Mouse (Mus musculus): ENCODE measurements around the gene Tbc1d22a. TPM values are rescaled to one million over a fixed set of nuclear protein-coding genes. Genes with fewer than 3 reads are reported as not detected.
"Not testable (repeated sequence)": the region's sequence is repeated elsewhere in the genome, so short reads cannot be mapped to it uniquely, and the experiment has no call there.

Tbc1d22a gene
- polyA plus RNA-seq, 1 experiment = 12.8 TPM

- H3K4me3 ChIP-seq (ENCODE audit: insufficient read depth, low read length) = no peak overlapping the region
- TF ChIP-seq POLR2A (IDR thresholded peaks at IDR 0.05; ENCODE audit: low read depth, low read length) (no peak), CTCF (IDR thresholded peaks at IDR 0.05; ENCODE audit: borderline replicate concordance, insufficient read depth, low read length) (no peak)
- peaks cover 14% of the 10 kb centered on the region for H3K4me1 ChIP-seq (ENCODE audit: control insufficient read depth, insufficient read depth, low read length)
- no peak overlapping the region for H3K27ac ChIP-seq (ENCODE audit: insufficient read depth, low read length)
Observed at GRCm38 (mm10) chr15:86171316-86171715, 42.9 kb upstream of the Tbc1d22a start.

DNA sequence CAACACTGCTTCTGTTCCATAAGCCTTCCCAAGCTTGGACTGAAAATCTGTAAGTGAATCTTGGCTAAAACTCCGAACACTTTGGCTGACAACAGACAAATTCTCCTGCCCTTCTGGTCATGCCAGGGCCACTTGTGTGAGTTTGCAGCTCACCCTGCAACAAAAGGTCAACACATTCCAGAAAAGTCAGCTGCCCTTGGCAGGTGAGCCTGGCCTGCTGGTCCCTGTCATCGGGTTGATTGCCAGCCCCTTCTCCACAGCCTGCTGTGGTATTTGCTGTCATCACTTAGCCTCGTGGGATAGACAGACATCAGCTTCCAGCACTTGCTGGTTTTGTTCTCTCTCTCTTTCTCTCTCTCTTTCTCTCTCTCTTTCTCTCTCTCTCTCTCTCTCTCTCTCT, 42.1 kb upstream of the Tbc1d22a start:
- no peak overlapping the region for H3K4me3 ChIP-seq (ENCODE audit: insufficient read depth, low read length)
- TF ChIP-seq CTCF (IDR thresholded peaks at IDR 0.05; ENCODE audit: borderline replicate concordance, insufficient read depth, low read length) (no peak), POLR2A (IDR thresholded peaks at IDR 0.05; ENCODE audit: low read depth, low read length) (no peak)
- no peak overlapping the region for H3K27ac ChIP-seq (ENCODE audit: insufficient read depth, low read length)
- H3K4me1 ChIP-seq (ENCODE audit: control insufficient read depth, insufficient read depth, low read length) = peaks cover 14% of the 10 kb centered on the region

GRCm38 (mm10) chr15:86172526-86172925, 41.7 kb upstream of the Tbc1d22a start:
- H3K27ac ChIP-seq (ENCODE audit: insufficient read depth, low read length) = no peak overlapping the region
- no peak for TF ChIP-seq CTCF (IDR thresholded peaks at IDR 0.05; ENCODE audit: borderline replicate concordance, insufficient read depth, low read length)

GRCm38 (mm10) chr15:86173136-86173985, 40.9 kb upstream of the Tbc1d22a start:
- Histone ChIP-seq H3K4me3 (ENCODE audit: insufficient read depth, low read length) (no peak overlapping the region), H3K27ac (ENCODE audit: insufficient read depth, low read length) (no peak overlapping the region), H3K4me1 (ENCODE audit: control insufficient read depth, insufficient read depth, low read length) (peaks cover 14% of the 10 kb centered on the region)
- TF ChIP-seq CTCF (IDR thresholded peaks at IDR 0.05; ENCODE audit: borderline replicate concordance, insufficient read depth, low read length) (no peak), POLR2A (IDR thresholded peaks at IDR 0.05; ENCODE audit: low read depth, low read length) (no peak)

More at GRCm38 (mm10) chr15:86172526-86172925, 41.7 kb upstream of the Tbc1d22a start:
- H3K4me1 ChIP-seq (ENCODE audit: control insufficient read depth, insufficient read depth, low read length) = peaks cover 14% of the 10 kb centered on the region
- no peak overlapping the region for H3K4me3 ChIP-seq (ENCODE audit: insufficient read depth, low read length)

- no peak overlapping the region for H3K27ac ChIP-seq (ENCODE audit: insufficient read depth, low read length)
- TF ChIP-seq CTCF (IDR thresholded peaks at IDR 0.05; ENCODE audit: borderline replicate concordance, insufficient read depth, low read length) (no peak), POLR2A (IDR thresholded peaks at IDR 0.05; ENCODE audit: low read depth, low read length) (no peak)
- no peak overlapping the region for H3K4me3 ChIP-seq (ENCODE audit: insufficient read depth, low read length)
- H3K4me1 ChIP-seq (ENCODE audit: control insufficient read depth, insufficient read depth, low read length) = no peaks in the 10 kb centered on the region; the same call in 1 of the 2 replicates
Observed at GRCm38 (mm10) chr15:86175253-86176050, 38.8 kb upstream of the Tbc1d22a start.

DNA sequence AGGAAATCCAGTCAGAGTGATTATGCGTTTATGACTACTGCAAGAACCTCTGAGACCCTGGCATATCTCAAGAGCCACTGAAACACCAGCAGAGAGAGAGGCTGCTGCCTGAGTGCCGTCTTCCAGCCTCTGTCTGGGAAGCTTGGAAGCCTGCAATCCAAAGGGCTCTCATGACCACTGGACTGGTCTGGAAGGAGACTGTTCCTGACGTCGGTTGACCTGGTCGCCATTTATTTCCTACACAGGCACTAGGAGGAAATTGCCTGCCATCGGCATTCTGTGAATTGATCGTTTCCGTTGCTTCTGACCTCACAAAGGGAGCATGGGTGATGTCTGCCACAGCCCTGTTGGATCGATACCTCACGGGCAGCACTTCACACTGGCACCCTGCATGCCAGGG, 38.1 kb upstream of the Tbc1d22a start:
- no peak for TF ChIP-seq CTCF (IDR thresholded peaks at IDR 0.05; ENCODE audit: borderline replicate concordance, insufficient read depth, low read length)
- no peaks in the 10 kb centered on the region for H3K4me1 ChIP-seq (ENCODE audit: control insufficient read depth, insufficient read depth, low read length)

GRCm38 (mm10) chr15:86176771-86177702, 37.2 kb upstream of the Tbc1d22a start:
- Histone ChIP-seq H3K4me1 (ENCODE audit: control insufficient read depth, insufficient read depth, low read length) (no peaks in the 10 kb centered on the region), H3K4me3 (ENCODE audit: insufficient read depth, low read length) (no peak overlapping the region), H3K27ac (ENCODE audit: insufficient read depth, low read length) (no peak overlapping the region)
- TF ChIP-seq POLR2A (IDR thresholded peaks at IDR 0.05; ENCODE audit: low read depth, low read length) (no peak), CTCF (IDR thresholded peaks at IDR 0.05; ENCODE audit: borderline replicate concordance, insufficient read depth, low read length) (no peak)

More for the DNA sequence above, 38.1 kb upstream of the Tbc1d22a start:
- Histone ChIP-seq H3K4me3 (ENCODE audit: insufficient read depth, low read length) (no peak overlapping the region), H3K27ac (ENCODE audit: insufficient read depth, low read length) (no peak overlapping the region)

GRCm38 (mm10) chr15:86177703-86178251, 36.5 kb upstream of the Tbc1d22a start:
- H3K4me1 ChIP-seq (ENCODE audit: control insufficient read depth, insufficient read depth, low read length); H3K27ac ChIP-seq (ENCODE audit: insufficient read depth, low read length); H3K4me3 ChIP-seq (ENCODE audit: insufficient read depth, low read length): not testable (repeated sequence)

- Histone ChIP-seq H3K27ac (ENCODE audit: insufficient read depth, low read length) (no peak overlapping the region), H3K4me3 (ENCODE audit: insufficient read depth, low read length) (no peak overlapping the region), H3K4me1 (ENCODE audit: control insufficient read depth, insufficient read depth, low read length) (no peaks in the 10 kb centered on the region)
- no peak for TF ChIP-seq CTCF (IDR thresholded peaks at IDR 0.05; ENCODE audit: borderline replicate concordance, insufficient read depth, low read length)
- TF ChIP-seq POLR2A (IDR thresholded peaks at IDR 0.05; ENCODE audit: low read depth, low read length) = no peak
Observed at GRCm38 (mm10) chr15:86178594-86178993, 35.7 kb upstream of the Tbc1d22a start.
